Mouse (Mus musculus) thymus, adult 2 months (tissue): ENCODE data around the gene Otop1.
A peak's percentile ranks its signal among the peaks of the same experiment; 100 is the strongest.

Source experiments
- CTCF ChIP-seq: fragments of 200-500 bp; IDR thresholded peaks from 2 replicates; pipeline ENCODE4 v1.5.1; 2012; ENCODE audit warnings: mild to moderate bottlenecking, control low read depth, low read length, moderate library complexity, borderline replicate concordance; ENCODE audit not compliant: control insufficient read depth, poor library complexity, insufficient read depth; ENCODE audit errors: extremely low read depth
- POLR2A ChIP-seq: fragments of 200-500 bp; IDR thresholded peaks from 2 replicates; pipeline ENCODE4 v1.6.1; 2012; ENCODE audit warnings: mild to moderate bottlenecking, low read length, control low read depth, moderate library complexity; ENCODE audit not compliant: control insufficient read depth, poor library complexity, insufficient read depth; ENCODE audit errors: extremely low read depth

DNA sequence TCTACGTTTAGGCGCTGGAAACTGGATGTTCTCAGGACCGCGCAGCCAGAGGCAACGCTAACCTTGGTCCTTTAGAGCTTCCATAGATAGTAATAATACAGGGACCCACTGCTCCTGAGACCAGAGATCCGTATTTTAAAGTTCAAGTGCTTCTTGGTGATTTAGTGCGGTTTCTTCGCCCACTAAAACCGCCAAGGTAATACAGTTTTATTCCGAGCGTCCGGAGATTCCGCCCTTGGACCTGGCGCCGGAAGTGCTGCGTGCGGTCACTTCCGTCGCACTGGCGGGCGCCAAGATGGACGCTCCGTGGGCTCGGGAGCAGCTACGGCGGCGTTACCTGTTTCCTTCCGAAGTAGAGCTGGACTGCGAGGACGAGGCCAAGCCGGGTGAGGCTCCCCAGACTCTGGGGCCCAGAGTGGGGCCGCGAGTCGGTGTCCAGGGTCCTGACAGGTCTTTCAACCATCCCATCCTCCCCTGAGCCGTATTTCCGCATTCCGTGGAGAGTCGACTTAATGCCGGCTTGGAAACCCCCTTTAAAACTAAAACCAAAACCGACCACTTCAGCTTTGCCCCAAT is 15.6 kb upstream of the Otop1 start, which contains the start of gene Tmem128:
- TF ChIP-seq POLR2A: peak; percentile 74
- TF ChIP-seq CTCF: no peak
